Mouse (Mus musculus) embryo, embryonic 11.5 days (tissue): ENCODE data around the gene Prodh2.
"Not testable (repeated sequence)": the region's sequence is repeated elsewhere in the genome, so short reads cannot be mapped to it uniquely, and the experiment has no call there.

Source experiments
- DNase-seq: peaks from one replicate; pipeline ENCODE4 v3.0.0-alpha.2; 2012; ENCODE audit warnings: low read depth, low spot score

Prodh2 gene

DNA sequence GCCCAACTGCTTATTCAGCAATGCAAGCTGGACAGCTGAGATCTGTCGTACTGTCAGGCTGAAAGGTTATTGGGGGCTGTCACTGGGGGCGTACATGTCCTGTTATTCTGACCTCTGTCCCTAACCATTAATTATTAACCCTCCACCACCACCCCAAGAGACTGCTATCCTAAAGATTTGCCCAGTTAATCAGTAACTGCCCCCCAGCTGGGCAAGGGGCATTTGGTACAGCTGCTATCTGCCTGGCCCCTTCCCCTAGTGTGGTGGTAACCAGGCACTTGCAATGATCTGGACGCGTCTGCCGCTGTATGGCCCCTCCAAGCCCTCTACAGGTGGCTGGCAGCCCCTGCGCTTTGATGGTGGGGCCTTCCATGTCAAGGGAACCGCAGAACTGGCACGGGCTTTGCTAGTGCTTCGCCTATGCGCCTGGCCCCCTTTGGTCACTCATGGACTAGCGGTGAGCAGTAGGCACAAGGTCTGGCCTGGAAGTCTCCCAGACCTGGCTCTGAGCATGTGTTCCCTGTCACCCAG, at the start of gene Prodh2:
TSS of gene Prodh2 (plus strand) at position 222 of the 531 bp plus-strand sequence.
- no peak for DNase-seq

DNA sequence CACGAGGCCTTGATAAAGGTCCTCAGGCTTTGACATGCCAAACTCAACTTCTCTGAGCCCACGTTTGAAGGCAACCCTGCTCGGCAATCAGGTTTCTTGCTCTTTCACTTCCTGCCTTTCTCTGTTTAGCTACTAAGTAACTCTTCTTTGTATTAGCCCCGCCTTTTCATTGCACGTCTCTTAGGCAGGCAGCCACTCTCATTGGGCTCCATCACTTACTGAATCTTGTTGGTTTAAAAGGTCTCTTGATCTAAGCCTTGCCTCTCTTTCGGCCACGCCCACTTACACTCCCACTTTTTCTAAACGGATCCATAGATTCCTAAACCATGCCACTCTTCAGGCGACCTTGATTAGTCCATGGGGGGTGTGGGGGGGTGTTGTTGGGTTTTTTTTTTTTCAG, 49.7 kb upstream of the Prodh2 start:
- no peak for DNase-seq

DNA sequence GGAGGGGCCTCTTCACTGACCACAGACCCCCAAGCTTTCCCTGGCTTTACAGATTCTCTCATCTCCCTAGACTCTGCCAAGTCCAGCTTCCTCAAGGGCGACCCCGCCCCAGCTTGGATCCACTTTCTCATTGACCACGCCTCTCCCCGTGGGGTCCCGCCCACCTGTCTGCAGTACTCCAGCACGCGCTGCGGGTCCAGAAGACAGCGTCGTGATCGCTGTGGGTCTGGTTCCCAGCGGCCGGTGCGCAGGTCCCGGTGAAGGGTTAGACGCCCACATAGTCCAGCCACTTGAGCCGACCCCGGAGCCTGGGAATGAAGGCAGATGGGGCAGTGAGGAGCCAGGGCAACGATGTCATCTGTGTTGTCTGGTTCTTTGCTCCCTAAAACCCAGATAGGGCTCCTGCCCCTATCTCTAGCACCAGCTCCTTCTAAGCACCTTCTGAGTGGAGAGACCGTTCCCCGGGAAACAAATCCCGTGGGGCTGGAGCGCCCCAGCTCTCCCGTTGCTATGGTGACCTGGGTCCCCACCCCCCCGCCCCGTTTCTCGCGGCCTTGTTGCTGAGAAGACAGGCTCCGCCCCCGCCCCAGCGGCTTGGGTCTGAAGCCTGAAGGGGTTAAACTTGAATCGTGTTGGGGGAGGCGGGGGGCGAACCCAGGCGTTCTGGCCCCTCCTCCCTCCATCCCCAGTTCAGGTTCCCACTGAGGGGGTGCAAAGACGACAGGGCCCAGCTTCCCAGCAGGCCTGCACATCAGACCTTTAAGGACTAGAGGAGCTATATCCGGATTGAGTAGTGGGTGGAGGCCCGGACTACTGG, 49.1 kb upstream of the Prodh2 start:
- DNase-seq: no peak

- DNase-seq: no peak
These were observed 48.3 kb upstream of the Prodh2 start, which contains the start of gene Aplp1 for GRCm38 (mm10) chr7:30444971-30445751. TSS of gene Aplp1 (minus strand) at chr7:30445535.

- no peak for DNase-seq
These were observed 43.2 kb upstream of the Prodh2 start for GRCm38 (mm10) chr7:30450241-30450640.

- DNase-seq: no peak
These were observed 40.1 kb upstream of the Prodh2 start for GRCm38 (mm10) chr7:30453327-30453726.

- no peak for DNase-seq
These were observed 39.7 kb upstream of the Prodh2 start for GRCm38 (mm10) chr7:30453766-30454165.

- no peak for DNase-seq
These were observed 39.2 kb upstream of the Prodh2 start for GRCm38 (mm10) chr7:30454259-30454658.

DNA sequence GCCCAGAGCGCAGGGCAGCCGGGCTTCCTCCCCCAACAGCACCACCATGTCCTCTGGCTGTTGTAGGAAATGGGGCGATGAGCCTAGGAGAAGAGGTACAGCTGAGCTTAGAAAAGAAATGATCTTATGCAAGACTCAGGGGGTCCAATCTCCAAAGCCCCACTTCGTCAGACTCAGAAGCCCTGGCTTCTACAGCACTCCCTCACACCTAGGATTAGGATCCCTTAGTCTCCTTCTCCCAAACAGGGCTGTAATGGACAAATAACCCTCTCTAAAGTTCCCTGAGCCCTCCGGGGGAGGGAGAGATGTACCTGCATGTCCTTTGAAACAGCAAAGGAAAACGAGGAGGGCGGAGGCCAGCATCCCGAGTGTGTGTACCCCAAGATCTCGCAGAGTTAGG, 36.9 kb upstream of the Prodh2 start:
- DNase-seq: no peak

- no peak for DNase-seq
These were observed 36.4 kb upstream of the Prodh2 start for GRCm38 (mm10) chr7:30456911-30457628.

DNA sequence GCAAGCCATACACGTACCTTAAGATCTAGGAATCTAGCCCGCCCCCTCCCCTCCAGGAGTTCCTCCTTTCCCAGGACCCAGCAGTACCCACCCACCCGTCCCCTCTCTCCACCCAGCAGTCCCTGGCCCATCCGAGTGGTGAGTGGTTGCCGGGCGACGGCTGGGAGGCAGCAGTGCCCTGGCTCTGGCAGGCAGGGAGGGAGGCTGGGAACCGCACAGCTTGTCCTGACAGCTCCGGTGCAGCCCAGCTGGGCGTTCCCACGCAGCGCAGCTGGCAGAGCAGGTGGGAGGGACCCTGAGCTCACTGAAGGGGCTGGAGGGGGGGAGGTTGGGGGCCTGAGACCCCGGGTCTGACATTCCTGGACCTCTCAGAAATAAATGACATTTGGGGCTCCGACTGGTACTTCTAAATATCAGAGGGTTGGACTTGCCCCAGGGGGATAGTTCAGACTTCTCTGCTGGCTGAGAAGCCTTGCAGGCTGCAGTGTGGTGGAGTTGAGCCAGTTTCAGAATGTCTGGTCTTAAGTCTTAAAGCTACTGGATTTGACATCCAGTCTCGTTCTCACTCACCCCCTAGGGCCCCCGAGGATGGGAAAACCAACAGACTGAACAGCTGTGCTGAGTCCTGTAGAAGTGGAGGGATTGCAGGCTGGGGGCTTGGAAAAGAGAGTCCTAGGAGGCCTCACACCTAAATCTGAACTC, 35.6 kb upstream of the Prodh2 start, which contains the start of the genes Kirrel2 and Nphs1:
TSS of gene Kirrel2 (minus strand) at position 62 of the 702 bp plus-strand sequence.
TSS of gene Nphs1 (plus strand) at position 687 of the 702 bp plus-strand sequence.
- DNase-seq: no peak

- no peak for DNase-seq
These were observed 33.9 kb upstream of the Prodh2 start for GRCm38 (mm10) chr7:30459484-30459883.

DNA sequence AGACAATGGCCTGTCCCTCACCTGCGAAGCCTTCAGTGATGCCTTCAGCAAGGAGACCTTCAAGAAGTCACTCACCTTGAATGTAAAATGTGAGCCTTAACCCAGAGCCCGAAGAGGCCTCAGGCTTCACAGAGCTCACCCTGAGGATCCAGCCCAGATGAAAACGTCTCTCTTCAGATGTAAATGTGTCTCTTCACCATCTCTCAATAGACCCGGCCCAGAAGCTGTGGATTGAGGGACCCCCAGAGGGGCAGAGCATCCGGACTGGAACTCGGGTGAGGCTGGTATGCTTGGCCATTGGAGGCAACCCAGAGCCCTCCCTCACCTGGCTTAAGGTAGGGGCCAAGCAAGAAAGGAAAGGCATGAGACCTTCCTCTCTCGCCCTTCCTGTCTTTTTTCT, 29.9 kb upstream of the Prodh2 start:
- no peak for DNase-seq

DNA sequence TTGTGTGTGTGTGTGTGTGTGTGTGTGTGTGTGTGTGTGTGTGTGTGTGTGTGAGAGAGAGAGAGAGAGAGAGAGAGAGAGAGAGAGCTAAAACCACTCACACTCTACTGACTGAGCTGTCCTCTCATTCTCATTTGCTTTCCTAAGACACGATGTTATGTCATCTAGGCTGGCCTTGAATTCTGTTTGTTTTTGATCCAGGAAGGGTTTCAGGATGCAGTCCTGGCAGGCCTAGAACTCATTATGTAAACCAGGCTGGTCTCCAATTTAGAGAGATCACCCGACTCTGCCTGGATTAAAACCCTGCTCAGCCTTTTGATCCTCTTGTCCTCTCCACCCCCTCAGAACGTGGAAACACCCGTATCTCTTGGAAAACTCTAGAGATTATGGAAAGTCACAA, 29.4 kb upstream of the Prodh2 start:
- no peak for DNase-seq

- DNase-seq: no peak
These were observed 28.6 kb upstream of the Prodh2 start for GRCm38 (mm10) chr7:30464816-30465300.

GRCm38 (mm10) chr7:30472411-30472810, 21.0 kb upstream of the Prodh2 start:
- no peak for DNase-seq

DNA sequence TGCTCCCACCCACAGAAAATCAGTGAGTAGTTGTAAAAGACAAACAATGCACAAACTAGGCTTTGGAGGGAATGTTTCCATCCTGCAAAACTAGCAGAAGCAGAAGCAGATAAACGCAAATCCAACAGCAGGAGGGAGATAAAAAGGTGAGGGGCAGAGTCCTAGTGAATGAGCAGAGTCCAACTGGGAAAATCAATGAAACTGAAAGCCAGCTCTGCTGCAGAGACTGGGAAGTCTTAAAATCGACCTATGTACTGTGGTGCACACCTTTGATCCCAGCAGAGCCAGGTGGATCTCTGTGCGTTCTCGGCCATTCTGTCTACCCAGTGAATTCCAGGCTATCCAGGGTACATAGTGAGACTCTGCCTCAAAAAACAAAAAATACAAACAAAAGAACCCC, 18.4 kb upstream of the Prodh2 start:
- no peak for DNase-seq

GRCm38 (mm10) chr7:30476136-30476535, 17.3 kb upstream of the Prodh2 start:
- DNase-seq: not testable (repeated sequence)

DNA sequence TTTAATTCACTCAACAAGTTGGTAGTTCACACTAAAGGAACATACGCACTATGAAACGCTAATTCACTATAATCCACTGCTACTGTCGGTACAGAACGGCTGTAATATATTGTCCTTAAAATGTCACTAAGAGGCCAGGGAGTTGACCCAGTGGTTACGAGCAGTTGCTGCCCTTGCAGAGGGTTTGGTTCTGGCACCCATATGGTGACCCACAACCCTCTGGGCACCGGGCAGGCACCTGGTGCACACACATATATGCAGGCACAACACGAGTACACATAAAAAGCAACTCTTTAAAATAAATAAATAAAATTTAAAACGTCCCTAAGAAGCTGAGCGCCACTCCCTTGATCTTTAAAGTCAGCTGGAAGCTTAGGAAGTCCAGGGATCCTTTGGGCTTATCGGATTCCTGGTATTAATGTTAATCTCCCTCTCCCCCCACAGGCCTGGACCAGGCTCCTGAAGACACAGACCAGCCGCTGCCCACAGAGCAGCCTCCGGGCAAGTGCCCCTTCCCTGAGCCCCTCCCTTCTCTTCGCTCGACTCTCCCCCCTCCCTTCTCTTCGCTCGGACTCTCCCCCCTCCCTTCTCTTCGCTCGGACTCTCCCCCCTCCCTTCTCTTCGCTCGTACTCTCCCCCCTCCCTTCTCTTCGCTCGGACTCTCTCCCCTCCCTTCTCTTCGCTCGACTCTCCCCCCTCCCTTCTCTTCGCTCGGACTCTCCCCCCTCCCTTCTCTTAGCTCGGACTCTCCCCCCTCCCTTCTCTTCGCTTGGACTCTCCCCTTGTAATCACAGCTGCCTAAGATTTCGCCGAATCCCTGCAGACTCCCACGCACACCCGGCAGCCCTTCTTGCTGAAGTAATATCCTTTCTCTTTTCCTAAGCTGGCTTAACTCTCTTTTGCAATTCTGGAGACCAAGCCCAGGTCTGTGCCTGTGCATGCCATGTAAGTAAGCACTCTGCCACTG, 15.7 kb upstream of the Prodh2 start:
- DNase-seq: peak; percentile 30

GRCm38 (mm10) chr7:30484250-30484649, 9.2 kb upstream of the Prodh2 start:
- peak; percentile 60 for DNase-seq
